Mouse (Mus musculus) retina, postnatal 7 days (tissue): Measurements from ENCODE around the gene Wwox.

Source experiments
- DNase-seq: peaks from one replicate; pipeline ENCODE4 v3.0.0-alpha.2; 2012; ENCODE audit warnings: low read depth, low spot score

Gene Wwox

DNA sequence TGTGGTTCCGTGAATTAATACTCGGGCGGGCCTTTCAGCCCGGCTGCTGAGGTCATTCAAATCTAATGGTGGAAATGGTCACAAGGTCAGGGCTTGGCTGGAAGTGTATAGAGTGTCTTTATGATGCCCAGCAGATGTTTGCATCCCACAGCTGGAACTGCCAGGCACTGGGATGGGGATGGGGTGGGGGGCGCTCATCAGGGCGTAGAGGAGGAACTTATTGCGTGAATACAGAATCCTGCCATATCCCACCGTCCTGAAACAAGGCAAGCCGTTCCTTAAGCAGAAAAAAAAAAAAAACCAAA, 571.3 kb downstream of the Wwox start:
- DNase-seq: no peak

- DNase-seq: no peak
These were observed 580.2 kb downstream of the Wwox start for GRCm38 (mm10) chr8:115019661-115020060.

DNA sequence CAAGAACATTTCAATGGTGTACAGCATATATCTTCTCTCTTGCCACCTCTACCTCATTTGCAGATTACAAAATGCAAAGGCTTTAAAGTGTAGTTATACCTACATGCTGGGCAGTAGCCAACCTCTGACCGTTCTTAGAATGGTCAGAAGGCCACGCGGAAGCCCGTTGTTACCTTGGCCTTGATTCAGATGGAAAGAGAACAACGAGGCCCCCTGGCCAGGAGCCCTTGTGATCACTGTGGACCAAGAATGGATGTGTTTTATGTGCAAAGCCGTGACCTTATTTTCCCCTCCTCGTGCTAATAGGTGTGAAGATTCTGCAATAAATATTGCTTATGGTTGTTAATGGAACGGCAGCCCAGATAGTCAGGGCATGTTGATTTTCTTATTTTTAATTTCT, 582.3 kb downstream of the Wwox start:
- no peak for DNase-seq

GRCm38 (mm10) chr8:115024062-115024461, 584.6 kb downstream of the Wwox start:
- DNase-seq: no peak

DNA sequence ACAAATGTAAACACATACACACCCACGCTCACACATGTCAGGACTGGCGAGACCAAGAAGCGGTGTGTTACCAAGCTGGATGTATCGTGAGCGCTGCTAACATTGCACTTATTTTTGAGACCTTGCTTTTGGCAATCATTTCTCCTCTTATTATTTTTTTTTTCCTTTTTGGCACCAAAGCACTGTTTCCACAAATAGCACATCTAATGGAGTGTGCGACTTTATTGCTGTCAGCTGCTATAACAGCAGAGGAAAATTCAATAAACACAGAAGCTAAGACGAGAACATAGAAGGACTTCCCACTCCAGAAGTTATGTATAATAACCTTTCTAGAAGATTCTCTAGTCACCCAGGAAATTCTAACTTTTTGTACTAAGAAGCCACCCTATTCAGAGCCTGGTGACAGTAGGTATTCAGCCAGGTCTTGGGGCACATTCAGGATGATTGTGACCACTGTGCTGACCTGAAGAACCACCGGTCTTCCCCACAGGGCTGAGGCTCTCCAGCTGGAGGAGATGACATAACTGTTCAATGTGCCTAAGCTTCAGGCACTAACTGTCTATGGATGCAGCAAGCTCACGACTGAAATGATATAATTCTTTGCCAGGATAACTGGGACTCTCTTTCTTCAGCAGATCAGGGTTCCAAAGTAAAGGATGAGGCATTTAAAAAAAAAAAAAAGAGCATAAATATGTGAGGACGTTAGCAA, 586.1 kb downstream of the Wwox start:
- no peak for DNase-seq

DNA sequence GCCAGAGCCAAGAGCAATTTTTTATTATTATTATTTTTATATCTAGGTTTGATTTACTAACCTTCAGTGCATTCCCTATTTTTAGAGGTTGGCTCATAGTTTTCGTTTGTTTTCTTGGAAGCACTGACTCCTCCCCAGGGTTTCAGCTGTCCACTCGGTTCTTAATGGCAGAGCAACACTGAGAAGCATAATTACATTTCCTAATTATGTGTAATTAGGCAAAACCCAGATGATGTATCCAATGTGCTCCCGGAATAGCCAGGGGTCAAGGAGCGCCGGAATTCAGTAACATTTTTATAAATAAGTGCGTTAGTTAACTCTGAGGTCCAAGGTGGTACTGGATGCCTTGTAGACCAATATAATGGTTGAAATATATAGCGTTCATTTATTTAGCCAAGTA, 586.7 kb downstream of the Wwox start:
- no peak for DNase-seq

- no peak for DNase-seq
These were observed 593.7 kb downstream of the Wwox start for GRCm38 (mm10) chr8:115033194-115033593.

DNA sequence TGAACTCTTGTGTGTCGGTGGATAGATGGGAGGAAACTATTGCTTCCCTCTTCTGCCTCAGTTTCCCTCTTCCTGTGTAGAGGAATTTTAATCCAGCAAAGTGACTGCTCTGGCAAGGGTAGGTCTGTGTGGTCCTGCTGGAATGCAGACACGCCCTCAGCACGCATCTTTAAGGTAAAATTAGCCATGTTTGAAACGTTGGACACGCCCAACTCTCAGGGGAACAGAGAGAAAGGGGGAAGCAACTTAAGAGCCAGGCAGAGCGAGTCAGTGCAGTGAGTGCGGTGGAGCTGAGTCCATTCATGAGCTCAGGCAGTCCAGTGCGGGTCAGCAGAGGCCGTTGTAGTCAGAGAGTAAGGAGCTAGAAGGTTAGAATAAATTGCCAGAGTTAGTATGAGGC, 596.6 kb downstream of the Wwox start:
- no peak for DNase-seq

DNA sequence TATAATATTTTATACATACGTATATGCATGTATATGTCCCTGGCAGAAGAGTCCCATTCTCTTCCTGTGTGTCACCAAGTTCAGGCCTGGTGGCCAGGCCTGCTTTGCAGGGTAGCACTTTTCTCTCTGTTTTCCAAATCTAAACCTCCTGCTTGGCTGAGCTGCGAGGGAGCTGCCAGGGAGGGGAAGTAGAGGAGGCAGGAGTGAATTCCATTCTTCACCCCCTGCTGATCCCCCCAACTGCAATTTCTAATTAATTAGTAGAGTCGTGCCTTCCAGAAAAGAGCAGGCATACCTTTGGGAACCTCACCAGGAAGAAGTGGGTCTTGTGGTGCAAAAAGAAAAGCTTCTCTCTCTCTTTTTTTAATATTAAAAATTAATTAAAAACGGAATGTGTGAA, 599.0 kb downstream of the Wwox start:
- no peak for DNase-seq

DNA sequence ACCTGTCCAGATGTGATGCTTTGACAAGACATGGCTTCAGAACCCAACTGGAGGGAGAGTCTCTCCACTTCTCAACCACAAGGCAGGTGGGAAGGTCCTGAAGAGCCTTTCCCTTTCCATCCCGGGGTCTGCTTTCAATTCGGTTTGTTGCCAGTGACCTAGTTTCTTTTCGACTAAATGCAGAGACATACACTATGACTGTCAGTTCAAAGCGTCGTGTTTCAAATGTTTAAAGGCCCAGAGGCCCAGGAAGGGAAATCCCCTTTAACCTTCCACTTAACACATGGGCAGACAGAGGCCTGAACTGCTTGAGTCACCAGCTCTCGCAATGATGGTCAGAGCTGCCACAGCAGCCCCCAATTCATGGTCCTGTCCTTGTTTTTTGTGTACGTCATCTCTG, 606.3 kb downstream of the Wwox start:
- no peak for DNase-seq

- DNase-seq: no peak
These were observed 607.0 kb downstream of the Wwox start for GRCm38 (mm10) chr8:115046496-115046895.

DNA sequence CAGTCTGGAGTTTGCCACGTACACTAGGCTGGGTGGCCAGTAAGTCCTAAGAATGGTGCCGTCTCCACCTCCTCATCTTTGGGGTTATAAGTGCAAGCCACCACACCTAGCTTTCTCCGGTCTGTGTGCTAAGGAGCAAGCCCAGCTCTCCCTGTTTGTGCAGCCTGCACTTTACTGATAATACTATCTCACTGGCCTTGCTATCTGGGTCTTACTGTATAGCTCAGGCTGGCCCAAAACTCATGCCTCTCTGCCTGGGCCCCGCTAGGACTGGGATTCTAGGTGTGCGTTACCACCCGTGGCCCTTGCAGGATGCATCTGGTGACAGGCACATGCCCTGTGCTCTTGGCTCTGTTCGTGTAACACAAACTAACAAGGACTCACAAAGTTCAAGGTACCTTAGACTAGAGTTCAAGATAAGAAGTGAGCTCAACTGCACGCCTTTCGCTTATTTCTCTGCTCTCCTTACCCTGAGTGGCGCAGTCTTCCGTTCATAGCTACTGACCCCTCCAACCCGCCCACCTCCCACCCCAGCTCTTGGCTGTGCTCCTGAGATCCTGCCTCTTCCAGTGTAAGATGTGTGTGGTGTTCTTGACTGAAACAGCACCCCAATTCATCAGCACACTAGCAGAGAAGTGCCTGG, 618.9 kb downstream of the Wwox start:
- no peak for DNase-seq

DNA sequence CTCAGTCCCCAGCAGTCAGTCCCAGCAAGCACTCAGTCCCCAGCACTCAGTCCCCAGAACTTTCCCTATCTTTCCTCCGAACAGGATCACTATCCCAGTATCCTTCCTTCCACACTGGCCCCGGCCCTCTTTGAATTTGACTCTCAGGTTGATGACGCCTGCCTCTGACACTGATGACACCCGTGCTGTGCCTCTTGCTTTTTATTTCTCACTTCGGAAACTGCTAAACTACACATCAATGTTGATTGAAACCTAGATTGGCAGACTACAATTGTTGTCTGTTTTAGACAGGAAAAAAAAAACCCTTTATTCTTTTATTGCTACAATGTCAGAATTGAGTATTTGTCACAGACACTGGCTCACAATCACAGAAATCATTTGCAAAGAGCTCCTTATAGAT, 624.2 kb downstream of the Wwox start:
- no peak for DNase-seq

DNA sequence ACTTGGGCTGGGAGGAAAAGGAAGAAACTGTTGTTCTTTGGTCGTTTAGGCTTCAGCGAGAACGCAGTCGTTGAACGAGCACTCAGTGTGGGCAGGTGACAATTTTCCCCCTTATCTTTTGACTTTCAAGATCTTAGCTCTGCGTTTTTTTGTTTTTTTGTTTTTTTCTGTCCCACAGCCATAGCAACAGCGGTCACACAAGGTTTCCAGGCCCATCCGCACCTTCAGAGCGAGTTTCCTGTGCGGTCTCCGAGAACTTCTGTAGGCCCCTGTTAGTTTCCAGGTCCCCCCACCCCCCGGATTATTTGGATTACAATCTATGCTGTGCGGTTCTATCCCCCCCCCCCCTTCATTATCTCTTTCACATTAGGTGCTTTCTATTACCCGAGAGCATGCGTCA, 625.2 kb downstream of the Wwox start:
- DNase-seq: no peak

- DNase-seq: no peak
These were observed 625.9 kb downstream of the Wwox start for GRCm38 (mm10) chr8:115065386-115065785.

GRCm38 (mm10) chr8:115066550-115067058, 627.1 kb downstream of the Wwox start:
- DNase-seq: no peak

- no peak for DNase-seq
These were observed 629.3 kb downstream of the Wwox start for GRCm38 (mm10) chr8:115068723-115069122.

DNA sequence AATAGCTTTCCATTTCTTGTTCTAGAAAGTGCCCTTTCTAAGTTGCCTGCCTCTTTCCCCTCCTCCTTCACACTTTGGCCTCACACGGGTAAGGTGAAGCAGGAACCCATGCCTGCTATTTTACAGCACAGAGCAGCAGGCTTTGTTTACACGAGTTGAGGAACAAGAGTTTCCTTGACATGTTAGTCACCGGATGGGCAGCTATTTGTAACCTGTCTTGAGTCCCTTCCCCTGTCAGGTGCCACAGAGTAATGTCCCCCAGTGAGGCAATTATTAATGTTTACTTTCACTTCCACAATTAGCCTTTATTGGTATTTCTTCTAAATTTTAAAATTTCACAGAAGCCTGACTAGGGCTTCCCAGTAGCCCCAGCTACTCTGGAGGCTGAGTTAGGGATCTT, 630.8 kb downstream of the Wwox start:
- no peak for DNase-seq

GRCm38 (mm10) chr8:115071231-115071630, 631.8 kb downstream of the Wwox start:
- DNase-seq: no peak

DNA sequence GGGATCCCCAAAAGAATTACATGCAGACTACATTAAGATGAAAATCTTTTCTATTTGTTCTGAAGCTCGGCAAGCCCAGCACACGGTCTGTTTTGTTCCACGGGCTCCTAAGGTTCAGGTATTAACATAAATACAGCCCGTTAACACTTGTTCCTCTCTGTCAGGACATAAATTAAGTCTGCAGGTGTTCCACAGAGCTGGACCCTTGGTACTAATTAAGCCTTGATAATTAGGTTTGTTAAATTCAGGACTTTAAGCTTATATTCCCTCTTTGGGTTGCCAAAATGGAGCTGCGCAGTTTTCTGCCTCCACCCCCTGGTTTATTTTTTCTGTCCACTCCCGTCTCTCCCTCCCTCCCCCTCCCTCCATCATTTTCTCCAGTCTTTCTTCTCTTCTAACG, 638.8 kb downstream of the Wwox start:
- no peak for DNase-seq

GRCm38 (mm10) chr8:115081302-115082207, 642.1 kb downstream of the Wwox start:
- no peak for DNase-seq

DNA sequence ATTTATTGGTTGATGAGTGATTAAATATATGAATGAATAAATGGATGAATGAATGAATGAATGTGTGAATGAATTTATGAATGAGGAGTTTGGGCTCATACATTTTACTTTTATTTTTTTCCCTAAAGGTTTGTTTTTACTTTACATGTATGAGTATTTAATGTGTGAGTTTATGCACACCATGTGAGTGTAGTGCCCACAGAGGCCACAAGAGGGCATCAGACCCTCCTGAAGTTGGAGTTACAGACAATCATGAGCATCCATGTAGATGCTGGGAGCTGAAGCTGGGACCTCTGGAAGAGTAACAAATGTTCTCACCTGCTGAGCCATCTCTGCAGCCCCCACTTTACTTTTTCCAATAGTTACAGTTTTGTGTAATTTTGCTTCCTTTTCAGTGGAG, 648.7 kb downstream of the Wwox start:
- DNase-seq: no peak

DNA sequence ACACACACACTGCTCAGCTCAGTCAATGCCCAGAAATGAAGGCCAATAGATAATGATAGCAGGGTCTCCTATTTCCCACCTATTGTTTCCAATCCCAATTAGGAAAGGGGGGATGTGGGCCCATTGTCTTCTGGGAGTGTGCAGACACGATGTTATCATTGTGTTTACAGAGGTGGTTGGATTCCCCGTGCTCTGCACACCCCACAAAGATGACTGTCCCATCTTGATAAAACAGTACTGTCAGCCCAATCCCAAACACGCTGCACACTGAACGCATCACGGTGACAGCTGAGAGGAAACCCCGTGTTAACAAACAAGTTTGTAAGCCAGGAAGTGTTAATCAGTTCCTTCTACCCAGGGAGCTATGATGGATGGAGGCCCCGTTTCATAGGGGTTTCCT, 650.3 kb downstream of the Wwox start:
- no peak for DNase-seq
